Mouse (Mus musculus): ENCODE data around the gene Rbm46. TPM values are rescaled to one million over a fixed set of nuclear protein-coding genes. Genes with fewer than 3 reads are reported as not detected.

Gene Rbm46
- polyA plus RNA-seq, 1 experiment from 2014 or later, result 0.88 TPM

- 64% methylated on average over 9 of the region's 9 CpGs for WGBS (ENCODE audit: insufficient replicate concordance)
- ATAC-seq (ENCODE audit: insufficient read depth), result no peak
- no peak overlapping the region for H3K4me2 ChIP-seq
- H3K27me3 ChIP-seq, result no peaks in the 10 kb centered on the region
- H3K9me3 ChIP-seq (replicated peaks), result no peaks in the 10 kb centered on the region
- H3K36me3 ChIP-seq (replicated peaks), result no peaks in the 10 kb centered on the region
- H3K9ac ChIP-seq, result no peak overlapping the region
- H3K4me1 ChIP-seq (replicated peaks), result no peaks in the 10 kb centered on the region
- no peak overlapping the region for H3K4me3 ChIP-seq (replicated peaks)
- H3K27ac ChIP-seq (replicated peaks), result no peak overlapping the region
Observed at GRCm38 (mm10) chr3:82825165-82825564, 51.1 kb downstream of the Rbm46 start.

GRCm38 (mm10) chr3:82811851-82812250, 64.4 kb downstream of the Rbm46 start:
- no peaks in the 10 kb centered on the region for H3K36me3 ChIP-seq (replicated peaks)
- WGBS (ENCODE audit: insufficient replicate concordance), result 49% methylated on average over 3 of the region's 3 CpGs
- no peaks in the 10 kb centered on the region for H3K9me3 ChIP-seq (replicated peaks)

GRCm38 (mm10) chr3:82810334-82811120, 65.8 kb downstream of the Rbm46 start:
- Histone ChIP-seq H3K27me3 (no peaks in the 10 kb centered on the region), H3K9me3 (replicated peaks) (no peaks in the 10 kb centered on the region), H3K4me2 (no peak overlapping the region), H3K27ac (replicated peaks) (no peak overlapping the region), H3K9ac (no peak overlapping the region), H3K4me3 (replicated peaks) (no peak overlapping the region), H3K4me1 (replicated peaks) (no peaks in the 10 kb centered on the region), H3K36me3 (replicated peaks) (no peaks in the 10 kb centered on the region)
- ATAC-seq (ENCODE audit: insufficient read depth), result no peak
- 59% methylated on average over 7 of the region's 7 CpGs for WGBS (ENCODE audit: insufficient replicate concordance)

More at GRCm38 (mm10) chr3:82811851-82812250, 64.4 kb downstream of the Rbm46 start:
- H3K4me2 ChIP-seq, result no peak overlapping the region
- H3K4me1 ChIP-seq (replicated peaks), result no peaks in the 10 kb centered on the region
- ATAC-seq (ENCODE audit: insufficient read depth), result no peak
- H3K9ac ChIP-seq, result no peak overlapping the region
- no peaks in the 10 kb centered on the region for H3K27me3 ChIP-seq
- no peak overlapping the region for H3K4me3 ChIP-seq (replicated peaks)
- no peak overlapping the region for H3K27ac ChIP-seq (replicated peaks)

GRCm38 (mm10) chr3:82809769-82810168, 66.5 kb downstream of the Rbm46 start:
- Histone ChIP-seq H3K9ac (no peak overlapping the region), H3K27ac (replicated peaks) (no peak overlapping the region), H3K27me3 (no peaks in the 10 kb centered on the region), H3K4me1 (replicated peaks) (no peaks in the 10 kb centered on the region), H3K9me3 (replicated peaks) (no peaks in the 10 kb centered on the region), H3K4me2 (no peak overlapping the region), H3K36me3 (replicated peaks) (no peaks in the 10 kb centered on the region), H3K4me3 (replicated peaks) (no peak overlapping the region)
- WGBS (ENCODE audit: insufficient replicate concordance), result 56% methylated on average over 7 of the region's 7 CpGs
- ATAC-seq (ENCODE audit: insufficient read depth), result no peak

GRCm38 (mm10) chr3:82808323-82808911, 67.9 kb downstream of the Rbm46 start:
- WGBS (ENCODE audit: insufficient replicate concordance), result 19% methylated on average over 1 of the region's 1 CpGs
- no peak overlapping the region for H3K27ac ChIP-seq (replicated peaks)

GRCm38 (mm10) chr3:82805291-82805690, 71.0 kb downstream of the Rbm46 start:
- Histone ChIP-seq H3K27me3 (no peaks in the 10 kb centered on the region), H3K9me3 (replicated peaks) (no peaks in the 10 kb centered on the region), H3K36me3 (replicated peaks) (no peaks in the 10 kb centered on the region), H3K4me1 (replicated peaks) (no peaks in the 10 kb centered on the region), H3K9ac (no peak overlapping the region), H3K4me3 (replicated peaks) (no peak overlapping the region), H3K27ac (replicated peaks) (no peak overlapping the region), H3K4me2 (no peak overlapping the region)
- no peak for ATAC-seq (ENCODE audit: insufficient read depth)
- WGBS (ENCODE audit: insufficient replicate concordance), result 37% methylated on average over 7 of the region's 7 CpGs

More at GRCm38 (mm10) chr3:82808323-82808911, 67.9 kb downstream of the Rbm46 start:
- no peak overlapping the region for H3K4me2 ChIP-seq
- H3K36me3 ChIP-seq (replicated peaks), result no peaks in the 10 kb centered on the region
- ATAC-seq (ENCODE audit: insufficient read depth), result no peak
- no peak overlapping the region for H3K9ac ChIP-seq
- no peaks in the 10 kb centered on the region for H3K27me3 ChIP-seq
- no peaks in the 10 kb centered on the region for H3K9me3 ChIP-seq (replicated peaks)
- H3K4me1 ChIP-seq (replicated peaks), result no peaks in the 10 kb centered on the region
- no peak overlapping the region for H3K4me3 ChIP-seq (replicated peaks)

GRCm38 (mm10) chr3:82800470-82800843, 75.8 kb downstream of the Rbm46 start:
- Histone ChIP-seq H3K9ac (no peak overlapping the region), H3K27ac (replicated peaks) (no peak overlapping the region), H3K36me3 (replicated peaks) (no peaks in the 10 kb centered on the region), H3K4me2 (no peak overlapping the region), H3K9me3 (replicated peaks) (no peaks in the 10 kb centered on the region), H3K4me3 (replicated peaks) (no peak overlapping the region), H3K27me3 (no peaks in the 10 kb centered on the region), H3K4me1 (replicated peaks) (no peaks in the 10 kb centered on the region)
- WGBS (ENCODE audit: insufficient replicate concordance), result 41% methylated on average over 3 of the region's 3 CpGs
- no peak for ATAC-seq (ENCODE audit: insufficient read depth)

GRCm38 (mm10) chr3:82799735-82800469, 76.4 kb downstream of the Rbm46 start:
- 49% methylated on average over 4 of the region's 4 CpGs for WGBS (ENCODE audit: insufficient replicate concordance)

GRCm38 (mm10) chr3:82793656-82794055, 82.6 kb downstream of the Rbm46 start:
- Histone ChIP-seq H3K9ac (no peak overlapping the region), H3K9me3 (replicated peaks) (no peaks in the 10 kb centered on the region), H3K27ac (replicated peaks) (no peak overlapping the region), H3K4me2 (no peak overlapping the region), H3K36me3 (replicated peaks) (no peaks in the 10 kb centered on the region), H3K27me3 (no peaks in the 10 kb centered on the region), H3K4me3 (replicated peaks) (no peak overlapping the region), H3K4me1 (replicated peaks) (no peaks in the 10 kb centered on the region)
- 28% methylated on average over 1 of the region's 1 CpGs for WGBS (ENCODE audit: insufficient replicate concordance)
- no peak for ATAC-seq (ENCODE audit: insufficient read depth)

More at GRCm38 (mm10) chr3:82799735-82800469, 76.4 kb downstream of the Rbm46 start:
- Histone ChIP-seq H3K27ac (replicated peaks) (no peak overlapping the region), H3K4me3 (replicated peaks) (no peak overlapping the region), H3K4me1 (replicated peaks) (no peaks in the 10 kb centered on the region), H3K9me3 (replicated peaks) (no peaks in the 10 kb centered on the region), H3K27me3 (no peaks in the 10 kb centered on the region), H3K36me3 (replicated peaks) (no peaks in the 10 kb centered on the region), H3K9ac (no peak overlapping the region), H3K4me2 (no peak overlapping the region)
- ATAC-seq (ENCODE audit: insufficient read depth), result no peak

GRCm38 (mm10) chr3:82791663-82792062, 84.6 kb downstream of the Rbm46 start:
- Histone ChIP-seq H3K9me3 (replicated peaks) (no peaks in the 10 kb centered on the region), H3K4me2 (no peak overlapping the region), H3K4me3 (replicated peaks) (no peak overlapping the region), H3K27me3 (no peaks in the 10 kb centered on the region), H3K27ac (replicated peaks) (no peak overlapping the region), H3K36me3 (replicated peaks) (no peaks in the 10 kb centered on the region), H3K4me1 (replicated peaks) (no peaks in the 10 kb centered on the region), H3K9ac (no peak overlapping the region)
- ATAC-seq (ENCODE audit: insufficient read depth), result no peak
- 65% methylated on average over 3 of the region's 3 CpGs for WGBS (ENCODE audit: insufficient replicate concordance)
